Mouse (Mus musculus) kidney, postnatal 4 days (tissue): ENCODE results near the gene Eras.
"Not testable (repeated sequence)": the region's sequence is repeated elsewhere in the genome, so short reads cannot be mapped to it uniquely, and the experiment has no call there.

Source experiments
- DNase-seq, 2 experiments: peaks; one replicate each; pipeline ENCODE4 v3.0.0; 2021; ENCODE audit warnings: mixed read lengths in 2 of 2

Gene Eras

GRCm38 (mm10) chrX:7909242-7909641 is 19.2 kb downstream of the Eras start, which contains the start of gene Gm10490:
Gm10490 (plus strand) TSS chrX:7909542.
- not testable (repeated sequence) for DNase-seq

- no peak for DNase-seq
These were observed 20.7 kb downstream of the Eras start, which contains the start of gene Gm10491 for GRCm38 (mm10) chrX:7907735-7908134. Gm10491 (minus strand) TSS chrX:7907835.

- no peak for DNase-seq
These were observed 24.0 kb downstream of the Eras start for GRCm38 (mm10) chrX:7904441-7904840.

GRCm38 (mm10) chrX:7898880-7899874 is 29.2 kb downstream of the Eras start, which contains the start of the genes Pqbp1 and Timm17b:
Pqbp1 (minus strand) TSS chrX:7899269.
Timm17b (plus strand) TSS chrX:7899357.
- DNase-seq, result peak; percentile 88 to 94

GRCm38 (mm10) chrX:7898211-7898610 is 30.2 kb downstream of the Eras start:
- no peak for DNase-seq

- peak; percentile 80 to 89 for DNase-seq
These were observed 44.4 kb downstream of the Eras start, which contains the start of gene Slc35a2 for GRCm38 (mm10) chrX:7883841-7884567. Slc35a2 (plus strand) TSS chrX:7884028.

GRCm38 (mm10) chrX:7879819-7880218 is 48.6 kb downstream of the Eras start:
- DNase-seq, result peak; percentile 59 to 75

- no peak for DNase-seq
These were observed 49.9 kb downstream of the Eras start for GRCm38 (mm10) chrX:7878495-7878894.

GRCm38 (mm10) chrX:7878007-7878419 is 50.4 kb downstream of the Eras start, which contains the start of gene Pim2:
Pim2 (plus strand) TSS chrX:7878262.
- peak; percentile 80 to 89 for DNase-seq
